Mouse (Mus musculus) embryonic fibroblast, embryonic 13.5 days (primary cell): Measurements from ENCODE around the gene Slc2a12.

Source experiments
- CTCF ChIP-seq: IDR thresholded peaks from 2 replicates; pipeline ENCODE4 v1.5.1; 2011; ENCODE audit warnings: mild to moderate bottlenecking, control low read depth, low read length, moderate library complexity, borderline replicate concordance; ENCODE audit not compliant: insufficient read depth
- POLR2A ChIP-seq: IDR thresholded peaks from 2 replicates; pipeline ENCODE4 v1.6.1; 2011; ENCODE audit warnings: low read depth, mild to moderate bottlenecking, control low read depth, low read length, moderate library complexity

GRCm38 (mm10) chr10:22730992-22731271 lies 86.1 kb downstream of the Slc2a12 start:
- TF ChIP-seq POLR2A (no peak), CTCF (no peak)
